Mouse (Mus musculus) embryonic facial prominence, embryonic 13.5 days (tissue): ENCODE data around the gene Gm20662. TPM values are rescaled to one million over a fixed set of nuclear protein-coding genes. Genes with fewer than 3 reads are reported as not detected.
A peak's percentile ranks its signal among the peaks of the same experiment; 100 is the strongest.

ENCODE experiments used
- ATAC-seq: fragments of 200-750 bp; cut with Nextera tagmentation; 2 replicates; pipeline ENCODE4 v1.8.0; 2017; ENCODE audit warnings: low read depth; ENCODE audit not compliant: insufficient number of reproducible peaks, insufficient read depth, low FRiP score, low TSS enrichment
- H3K27ac ChIP-seq: fragments of 300-500 bp; sonication (generic); 2 replicates; pipeline ENCODE4 v1.5.1; 2015; ENCODE audit warnings: moderate library complexity, mild to moderate bottlenecking, inconsistent platforms
- H3K27me3 ChIP-seq: fragments of 300-500 bp; sonication (generic); 2 replicates; pipeline ENCODE4 v1.6.1; 2015; ENCODE audit warnings: mild to moderate bottlenecking, inconsistent platforms
- H3K36me3 ChIP-seq: fragments of 300-500 bp; sonication (generic); 2 replicates; pipeline ENCODE4 v1.6.1; 2015; ENCODE audit warnings: mild to moderate bottlenecking, inconsistent platforms
- H3K4me1 ChIP-seq: fragments of 300-500 bp; sonication (generic); 2 replicates; pipeline ENCODE4 v1.6.1; 2015; ENCODE audit warnings: inconsistent platforms
- H3K4me2 ChIP-seq: fragments of 300-500 bp; sonication (generic); 2 replicates; pipeline ENCODE4 v1.6.1; 2015; ENCODE audit warnings: moderate library complexity, mild to moderate bottlenecking, inconsistent platforms
- H3K4me3 ChIP-seq: fragments of 300-500 bp; sonication (generic); 2 replicates; pipeline ENCODE4 v1.5.1; 2015; ENCODE audit warnings: mild to moderate bottlenecking, inconsistent platforms
- H3K9ac ChIP-seq: fragments of 300-500 bp; sonication (generic); 2 replicates; pipeline ENCODE4 v1.6.1; 2015; ENCODE audit warnings: mild to moderate bottlenecking, inconsistent platforms
- H3K9me3 ChIP-seq: fragments of 300-500 bp; sonication (generic); 2 replicates; pipeline ENCODE4 v1.6.1; 2016; ENCODE audit warnings: inconsistent platforms
- WGBS: fragments of 180-500 bp; shearing (Covaris S2); methylation state at CpG from one replicate; pipeline ENCODE4 v1.1.7; 2015; ENCODE audit warnings: mixed read lengths; 5-methylcytosine and 5-hydroxymethylcytosine counted together
- polyA plus RNA-seq: library from polyadenylated mRNA; unstranded; fragments of >200 nt; fragmentation: Nextera tagmentation; extraction: Ambion mirVana; gene quantifications from 2 replicates; pipeline ENCODE4 v1.2.1, GENCODE M21; 2015

Gene Gm20662
- polyA plus RNA-seq, 1 experiment from 2014 or later = 0.58 TPM

GRCm38 (mm10) chr9:108023216-108023615 is 27.1 kb downstream of the Gm20662 start:
- no peak for ATAC-seq
- Histone ChIP-seq H3K4me1 (no peaks in the 10 kb centered on the region; the same call in 1 of the 2 replicates), H3K27ac (no peak overlapping the region), H3K27me3 (no peaks in the 10 kb centered on the region), H3K36me3 (peaks cover 44% of the 10 kb centered on the region), H3K4me2 (no peak overlapping the region), H3K4me3 (no peak overlapping the region), H3K9me3 (peaks cover 3% of the 10 kb centered on the region; the same call in 1 of the 2 replicates), H3K9ac (no peak overlapping the region)
- 88% methylated on average over 3 of the region's 3 CpGs for WGBS

- Histone ChIP-seq H3K9me3 (peaks cover 3% of the 10 kb centered on the region; the same call in 1 of the 2 replicates), H3K4me2 (no peak overlapping the region), H3K9ac (no peak overlapping the region), H3K4me3 (no peak overlapping the region), H3K27ac (no peak overlapping the region), H3K4me1 (no peaks in the 10 kb centered on the region; the same call in 1 of the 2 replicates), H3K27me3 (no peaks in the 10 kb centered on the region), H3K36me3 (peaks cover 57% of the 10 kb centered on the region)
- WGBS = 86% methylated on average over 3 of the region's 3 CpGs
- ATAC-seq = no peak
These were observed 30.4 kb downstream of the Gm20662 start for GRCm38 (mm10) chr9:108026584-108026983.

GRCm38 (mm10) chr9:108027867-108028266 is 31.7 kb downstream of the Gm20662 start:
- no peak overlapping the region for H3K4me3 ChIP-seq
- H3K36me3 ChIP-seq = peaks cover 70% of the 10 kb centered on the region
- no peak overlapping the region for H3K4me2 ChIP-seq
- no peak overlapping the region for H3K27ac ChIP-seq
- no peaks in the 10 kb centered on the region for H3K27me3 ChIP-seq
- 98% methylated on average over 3 of the region's 3 CpGs for WGBS
- no peak overlapping the region for H3K9ac ChIP-seq
- ATAC-seq = no peak
- peaks cover 3% of the 10 kb centered on the region; the same call in 1 of the 2 replicates for H3K9me3 ChIP-seq
- H3K4me1 ChIP-seq = no peaks in the 10 kb centered on the region

- H3K9me3 ChIP-seq = no peaks in the 10 kb centered on the region
- H3K36me3 ChIP-seq = peaks cover 68% of the 10 kb centered on the region
- no peak overlapping the region for H3K4me2 ChIP-seq
- H3K27me3 ChIP-seq = no peaks in the 10 kb centered on the region
- no peak overlapping the region for H3K4me3 ChIP-seq
- H3K9ac ChIP-seq = no peak overlapping the region
- H3K4me1 ChIP-seq = no peaks in the 10 kb centered on the region
- H3K27ac ChIP-seq = no peak overlapping the region
- 93% methylated on average over 5 of the region's 5 CpGs for WGBS
- ATAC-seq = no peak
These were observed 36.0 kb downstream of the Gm20662 start for GRCm38 (mm10) chr9:108032126-108032525.

GRCm38 (mm10) chr9:108035331-108036156 is 39.4 kb downstream of the Gm20662 start:
- Histone ChIP-seq H3K9ac (no peak overlapping the region), H3K4me2 (no peak overlapping the region), H3K36me3 (peaks cover 74% of the 10 kb centered on the region), H3K27ac (no peak overlapping the region), H3K9me3 (no peaks in the 10 kb centered on the region), H3K27me3 (no peaks in the 10 kb centered on the region), H3K4me1 (no peaks in the 10 kb centered on the region), H3K4me3 (no peak overlapping the region)
- WGBS = 93% methylated on average over 2 of the region's 2 CpGs
- ATAC-seq = no peak

- no peaks in the 10 kb centered on the region for H3K9me3 ChIP-seq
- H3K9ac ChIP-seq = no peak overlapping the region
- no peak overlapping the region for H3K27ac ChIP-seq
- ATAC-seq = no peak
- WGBS = 96% methylated on average over 8 of the region's 8 CpGs
- H3K4me1 ChIP-seq = peaks cover 18% of the 10 kb centered on the region
- no peak overlapping the region for H3K4me2 ChIP-seq
- no peaks in the 10 kb centered on the region for H3K27me3 ChIP-seq
- H3K4me3 ChIP-seq = no peak overlapping the region
- H3K36me3 ChIP-seq = peaks cover 69% of the 10 kb centered on the region
These were observed 48.8 kb downstream of the Gm20662 start for GRCm38 (mm10) chr9:108044751-108045492.

GRCm38 (mm10) chr9:108046582-108046981 is 50.4 kb downstream of the Gm20662 start:
- Histone ChIP-seq H3K4me1 (peaks cover 26% of the 10 kb centered on the region), H3K36me3 (peaks cover 69% of the 10 kb centered on the region), H3K27ac (no peak overlapping the region), H3K4me3 (no peak overlapping the region), H3K4me2 (no peak overlapping the region), H3K9me3 (no peaks in the 10 kb centered on the region), H3K27me3 (no peaks in the 10 kb centered on the region), H3K9ac (no peak overlapping the region)
- 84% methylated on average over 4 of the region's 4 CpGs for WGBS
- ATAC-seq = no peak

- peak overlapping the region; percentile 67 for H3K4me3 ChIP-seq
- H3K4me2 ChIP-seq = peak overlapping the region; percentile 92
- H3K9me3 ChIP-seq = no peaks in the 10 kb centered on the region
- H3K4me1 ChIP-seq = peaks cover 33% of the 10 kb centered on the region
- no peak for ATAC-seq
- H3K27ac ChIP-seq = peak overlapping the region; percentile 57
- H3K9ac ChIP-seq = peak overlapping the region; percentile 70
- H3K36me3 ChIP-seq = peaks cover 66% of the 10 kb centered on the region
- H3K27me3 ChIP-seq = no peaks in the 10 kb centered on the region
- 40% methylated on average over 17 of the region's 17 CpGs for WGBS
These were observed 51.7 kb downstream of the Gm20662 start for GRCm38 (mm10) chr9:108047601-108048565.

- Histone ChIP-seq H3K27me3 (no peaks in the 10 kb centered on the region), H3K36me3 (peaks cover 65% of the 10 kb centered on the region), H3K27ac (peak overlapping the region; percentile 57), H3K4me3 (peak overlapping the region; percentile 67), H3K9me3 (no peaks in the 10 kb centered on the region), H3K4me1 (peaks cover 39% of the 10 kb centered on the region), H3K9ac (peak overlapping the region; percentile 70), H3K4me2 (peak overlapping the region; percentile 92)
- peak; percentile 52; the same call in 1 of the 2 replicates for ATAC-seq
- WGBS = 1% methylated on average over 19 of the region's 19 CpGs
These were observed 52.4 kb downstream of the Gm20662 start for GRCm38 (mm10) chr9:108048566-108048955.

- Histone ChIP-seq H3K36me3 (peaks cover 67% of the 10 kb centered on the region), H3K4me2 (peak within 1 kb of the TSS; percentile 92), H3K4me1 (peaks cover 40% of the 10 kb centered on the region), H3K27ac (peak within 1 kb of the TSS; percentile 72), H3K9ac (peak within 1 kb of the TSS; percentile 84), H3K27me3 (no peaks in the 10 kb centered on the region), H3K4me3 (peak within 1 kb of the TSS; percentile 67), H3K9me3 (no peaks in the 10 kb centered on the region)
- under 1% methylated on average over 38 of the region's 39 CpGs for WGBS
- peak; percentile 91 for ATAC-seq
These were observed 52.9 kb downstream of the Gm20662 start, which contains the start of gene Gmppb for GRCm38 (mm10) chr9:108049016-108049455. TSS of gene Gmppb (plus strand) at chr9:108049242.
